Comparison of ENCODE assay signal across 10 mouse cellular contexts in the genomic region with DNA sequence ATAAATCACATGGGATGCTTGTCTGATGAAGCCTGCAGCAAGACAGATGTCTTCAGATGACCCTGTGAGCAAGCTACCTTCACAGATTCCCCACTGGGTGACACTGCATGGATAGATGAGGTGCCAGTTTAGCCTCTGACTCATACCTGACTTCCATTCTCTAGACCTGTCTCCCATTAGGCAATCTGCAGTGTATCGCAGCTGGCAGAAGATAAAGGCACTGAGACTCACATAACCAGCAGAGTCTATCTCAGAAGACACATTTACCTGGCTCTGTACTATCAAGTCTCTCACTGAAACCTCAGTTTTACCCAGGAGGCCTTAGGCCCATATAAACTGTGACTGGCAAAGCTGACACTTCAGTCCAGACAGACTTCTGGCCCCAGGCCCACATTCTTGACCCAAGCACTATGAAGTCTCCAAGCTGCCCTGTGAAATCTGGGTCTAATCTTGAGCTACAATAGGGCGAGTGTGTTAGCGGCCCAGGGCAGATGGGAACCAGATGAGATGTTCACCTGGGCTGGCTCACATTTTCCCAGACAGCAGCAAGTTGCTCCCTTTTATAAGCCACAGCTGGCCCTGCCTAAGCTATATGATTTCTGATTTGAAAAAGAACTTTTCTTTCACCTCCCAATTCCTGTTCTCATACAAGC. TPM values are rescaled to one million over a fixed set of nuclear protein-coding genes. Genes with fewer than 3 reads are reported as not detected.
DNase-seq lines count a peak whose midpoint lies in the region; TF ChIP-seq lines count a peak whose summit lies in the region.
"Had no signal": no experiment of that assay in that cellular context is flagged by ENCODE, and none has a peak within 500 bp of the region (broad histone marks: within the 10 kb centered on the region; RNA-seq: fewer than 3 reads in every experiment).

No protein-coding gene starts in this region.

- H3K9ac ChIP-seq in heart, adult 2 months (ENCODE audit: low read depth, low read length) = no peak overlapping the region
- no peak overlapping the region for H3K9ac ChIP-seq in MEL (ENCODE audit: control insufficient read depth, low read depth, low read length, poor library complexity, severe bottlenecking)

- no peak for TF ChIP-seq RAD21 in MEL (IDR thresholded peaks at IDR 0.05; ENCODE audit: low read depth, low read length)

- no peaks in the 10 kb centered on the region for H3K9me3 ChIP-seq in MEL (replicated peaks; ENCODE audit: insufficient read depth, low read length)

- no peak for TF ChIP-seq POLR2A in heart, adult 2 months (IDR thresholded peaks at IDR 0.05; ENCODE audit: insufficient read depth, low read depth, low read length)
- TF ChIP-seq POLR2A in MEL (IDR thresholded peaks at IDR 0.05; ENCODE audit: control insufficient read depth in 1 of 2, insufficient read depth in 1 of 2, low read depth in 1 of 2, low read length in 2 of 2, poor library complexity in 1 of 2) = no peak

- no peak for TF ChIP-seq CTCF in heart, adult 2 months (IDR thresholded peaks at IDR 0.05)
- no peak for TF ChIP-seq CTCF in MEL (IDR thresholded peaks at IDR 0.05 in 2 of 3, conservative IDR thresholded peaks at IDR 0.05 in 1 of 3; ENCODE audit: control insufficient read depth in 1 of 3, insufficient read depth in 1 of 3, low read depth in 2 of 3, low read length in 3 of 3, poor library complexity in 1 of 3, severe bottlenecking in 1 of 3)

- DNase-seq in heart, postnatal 4 days = peak; percentile 28
- DNase-seq in heart, adult 2 months = no peak
- DNase-seq in MEL (ENCODE audit: low read depth, low spot score) = peak; percentile 42
- peak; percentile 70 for DNase-seq in embryo, embryonic 11 days
- peak; percentile 47 for DNase-seq in lung, postnatal 36 days
- DNase-seq in left cerebral cortex, postnatal 14 days (ENCODE audit: low spot score in 2 of 2) = no peak
- no peak for DNase-seq in adrenal gland, adult 8-10 months
- DNase-seq: cerebellum, adult 11 months; kidney, adult 9 months; thymus, adult 18-20 months had no signal

- H3K27me3 ChIP-seq in heart, adult 2 months (ENCODE audit: control insufficient read depth, insufficient read depth, low read length) = no peaks in the 10 kb centered on the region
- no peaks in the 10 kb centered on the region for H3K27me3 ChIP-seq in MEL (ENCODE audit: control insufficient read depth in 1 of 2, insufficient read depth in 2 of 2, low read length in 2 of 2)

- H3K4me1 ChIP-seq in heart, adult 2 months (ENCODE audit: control insufficient read depth, insufficient read depth, low read length) = no peaks in the 10 kb centered on the region; the same call in 1 of the 2 replicates
- H3K4me1 ChIP-seq in MEL (ENCODE audit: control insufficient read depth in 1 of 2, insufficient read depth in 2 of 2, low read length in 2 of 2) = peaks cover 5 to 8% of the 10 kb centered on the region in 2 experiments; a peak in 3 of 4 replicates

- WGBS in heart, adult 2 months = 41% methylated on average over 3 of the region's 3 CpGs

- intact Hi-C loops in heart, adult 2 months (cut with DNase I) = no loop called here
- intact Hi-C loops in left cerebral cortex, postnatal 14 days (cut with DNase I) = loop anchor here (10.0 kb wide), 1 partner anchor 302 kb away; no protein-coding TSS in a partner anchor

- no peak for TF ChIP-seq EP300 in heart, adult 2 months (IDR thresholded peaks at IDR 0.05; ENCODE audit: insufficient read depth, low read depth, low read length)
- TF ChIP-seq EP300 in MEL (IDR thresholded peaks at IDR 0.05; ENCODE audit: low read depth in 1 of 2, low read length in 2 of 2) = 0 out of 4 replicates have a peak, but pooled peaks of 1 of the 2 experiments have one; percentile 11

- no peaks in the 10 kb centered on the region for H3K79me2 ChIP-seq in heart, adult 2 months (replicated peaks; ENCODE audit: control insufficient read depth, insufficient read depth, low read length)
- no peaks in the 10 kb centered on the region for H3K79me2 ChIP-seq in MEL (ENCODE audit: control insufficient read depth, insufficient read depth, low read length, poor library complexity)

- peaks cover 2% of the 10 kb centered on the region; the same call in 1 of the 2 replicates for H3K36me3 ChIP-seq in heart, adult 2 months (ENCODE audit: control insufficient read depth, insufficient read depth, low read length)
- peaks cover 0 to 18% of the 10 kb centered on the region in 2 experiments; a peak in 3 of 4 replicates for H3K36me3 ChIP-seq in MEL (ENCODE audit: control insufficient read depth in 1 of 2, insufficient read depth in 2 of 2, low read length in 2 of 2)

- H3K4me3 ChIP-seq in heart, adult 2 months = no peak overlapping the region
- no peak overlapping the region for H3K4me3 ChIP-seq in MEL (ENCODE audit: control insufficient read depth in 1 of 2, insufficient read depth in 1 of 2, low read depth in 2 of 2, low read length in 2 of 2)

- H3K27ac ChIP-seq in heart, adult 2 months = no peak overlapping the region
- no peak overlapping the region for H3K27ac ChIP-seq in MEL (ENCODE audit: control insufficient read depth, low read depth, low read length)

TF ChIP-seq in MEL, 35 proteins besides CTCF, POLR2A, EP300 and RAD21:
- no peak for TF ChIP-seq CHD2 (IDR thresholded peaks at IDR 0.05; ENCODE audit: low read length)
- TF ChIP-seq ZNF384 (IDR thresholded peaks at IDR 0.05; ENCODE audit: low read depth, low read length) = no peak
- TF ChIP-seq ZC3H11A (IDR thresholded peaks at IDR 0.05; ENCODE audit: low read depth, low read length) = no peak
- TF ChIP-seq UBTF (IDR thresholded peaks at IDR 0.05; ENCODE audit: borderline replicate concordance, insufficient read depth, low read depth, low read length) = no peak
- TF ChIP-seq GATA1 (IDR thresholded peaks at IDR 0.05; ENCODE audit: low read depth, low read length) = peak; percentile 42; the same call in 1 of the 2 replicates
- TF ChIP-seq GABPA (IDR thresholded peaks at IDR 0.05; ENCODE audit: low read depth, low read length) = no peak
- peak; percentile 59 for TF ChIP-seq TAL1 (IDR thresholded peaks at IDR 0.05; ENCODE audit: low read length)
- no peak; the same call in 1 of the 2 replicates for TF ChIP-seq ETS1 (IDR thresholded peaks at IDR 0.05; ENCODE audit: low read depth, low read length)

RNA-seq across cellular contexts. Expression of a gene that starts 22.2 kb away (rescaled TPM):
- 1 to 10 TPM; 4.6 to 4.9 TPM for total RNA-seq in heart, postnatal 4 days (2021)
- under 1 TPM; 0.93 to 0.97 TPM for total RNA-seq in heart, adult 2 months (2021)
- 2.4 and 3.1 TPM in 2 replicates for polyA plus RNA-seq in heart, adult 2 months (2012; rRNA removed)
- 2.6 and 2.8 TPM in 2 replicates for total RNA-seq in MEL (2012; rRNA removed)
- 1 to 10 TPM in 1 of 2 experiments, not detected in 1; 4.6 TPM for polyA plus RNA-seq in MEL (2012; ENCODE audit: insufficient read depth in 1 of 2, insufficient read length in 2 of 2, low read depth in 1 of 2, low replicate concordance in 2 of 2, missing spikeins in 1 of 2)
- 1 to 10 TPM; 3.9 to 5.5 TPM for total RNA-seq in left cerebral cortex, postnatal 14 days (2021)
- 1 to 10 TPM; 3.2 to 5.9 (median 4.9) TPM for total RNA-seq in adrenal gland, adult 8-10 months (2022)

Comparison
In these comparisons a context has a peak if more than half of its experiments do, and no peak if none do; other contexts are left out.
1. DNase-seq: peak in heart, postnatal 4 days (single experiment), MEL (single experiment), embryo, embryonic 11 days (single experiment) and lung, postnatal 36 days (single experiment); none in heart, adult 2 months (0 of 2), left cerebral cortex, postnatal 14 days (0 of 2) and adrenal gland, adult 8-10 months (single experiment).